Mouse (Mus musculus): ENCODE measurements around the gene Osbpl9. TPM values are rescaled to one million over a fixed set of nuclear protein-coding genes. Genes with fewer than 3 reads are reported as not detected.

The Osbpl9 gene
- polyA plus RNA-seq, 1 experiment, result 67.8 TPM

- H3K27ac ChIP-seq (ENCODE audit: insufficient read depth, low read length), result no peak overlapping the region
- WGBS, result 81% methylated on average over 4 of the region's 4 CpGs
- H3K36me3 ChIP-seq (ENCODE audit: control insufficient read depth, insufficient read depth, low read length), result peaks cover 22% of the 10 kb centered on the region
Measured at GRCm38 (mm10) chr4:109019301-109019700, 182.8 kb downstream of the Osbpl9 start.

GRCm38 (mm10) chr4:109017441-109017840 lies 184.6 kb downstream of the Osbpl9 start:
- Histone ChIP-seq H3K36me3 (ENCODE audit: control insufficient read depth, insufficient read depth, low read length) (peaks cover 20% of the 10 kb centered on the region), H3K4me3 (ENCODE audit: extremely low read depth, insufficient read depth, insufficient read length) (no peak overlapping the region), H3K4me1 (ENCODE audit: control insufficient read depth, insufficient read depth, insufficient read length) (peaks cover 2% of the 10 kb centered on the region; the same call in 1 of the 2 replicates), H3K27me3 (ENCODE audit: control insufficient read depth, insufficient read depth, low read length) (no peaks in the 10 kb centered on the region), H3K27ac (ENCODE audit: insufficient read depth, low read length) (no peak overlapping the region)
- 86% methylated on average over 7 of the region's 7 CpGs for WGBS
- TF ChIP-seq POLR2A (IDR thresholded peaks at IDR 0.05; ENCODE audit: low read depth, low read length), result no peak
- TF ChIP-seq CTCF (IDR thresholded peaks at IDR 0.05; ENCODE audit: extremely low read depth, insufficient read depth, insufficient read length, insufficient replicate concordance), result no peak
- no peak for DNase-seq (ENCODE audit: low read depth in 1 of 2, low spot score in 2 of 2)

More at GRCm38 (mm10) chr4:109019301-109019700, 182.8 kb downstream of the Osbpl9 start:
- Histone ChIP-seq H3K4me1 (ENCODE audit: control insufficient read depth, insufficient read depth, insufficient read length) (no peaks in the 10 kb centered on the region; the same call in 1 of the 2 replicates), H3K27me3 (ENCODE audit: control insufficient read depth, insufficient read depth, low read length) (no peaks in the 10 kb centered on the region), H3K4me3 (ENCODE audit: extremely low read depth, insufficient read depth, insufficient read length) (no peak overlapping the region)
- TF ChIP-seq CTCF (IDR thresholded peaks at IDR 0.05; ENCODE audit: extremely low read depth, insufficient read depth, insufficient read length, insufficient replicate concordance) (no peak), POLR2A (IDR thresholded peaks at IDR 0.05; ENCODE audit: low read depth, low read length) (no peak)
- DNase-seq (ENCODE audit: low read depth in 1 of 2, low spot score in 2 of 2), result no peak

GRCm38 (mm10) chr4:109014091-109014490 lies 188.0 kb downstream of the Osbpl9 start:
- no peak for DNase-seq (ENCODE audit: low read depth in 1 of 2, low spot score in 2 of 2)
- Histone ChIP-seq H3K27ac (ENCODE audit: insufficient read depth, low read length) (no peak overlapping the region), H3K36me3 (ENCODE audit: control insufficient read depth, insufficient read depth, low read length) (peaks cover 11% of the 10 kb centered on the region), H3K4me1 (ENCODE audit: control insufficient read depth, insufficient read depth, insufficient read length) (peaks cover 2% of the 10 kb centered on the region; the same call in 1 of the 2 replicates), H3K27me3 (ENCODE audit: control insufficient read depth, insufficient read depth, low read length) (no peaks in the 10 kb centered on the region), H3K4me3 (ENCODE audit: extremely low read depth, insufficient read depth, insufficient read length) (no peak overlapping the region)
- TF ChIP-seq POLR2A (IDR thresholded peaks at IDR 0.05; ENCODE audit: low read depth, low read length) (no peak), CTCF (IDR thresholded peaks at IDR 0.05; ENCODE audit: extremely low read depth, insufficient read depth, insufficient read length, insufficient replicate concordance) (no peak)
- 92% methylated on average over 4 of the region's 4 CpGs for WGBS

Other genes starting within 250 kb of the Osbpl9 start
- gene Nrd1, start 201.6 kb downstream of the Osbpl9 start, polyA plus RNA-seq (2012; rRNA removed), result 17.7 and 23.0 TPM in 2 replicates
- gene Calr4, start 32.2 kb upstream of the Osbpl9 start, polyA plus RNA-seq (2012; rRNA removed), result not detected in 2 replicates
- 5.9 and 6.5 TPM in 2 replicates for gene Eps15, start 78.0 kb upstream of the Osbpl9 start, polyA plus RNA-seq (2012; rRNA removed)
- 4.3 and 5.5 TPM in 2 replicates for gene Ttc39a, start 204.4 kb upstream of the Osbpl9 start, polyA plus RNA-seq (2012; rRNA removed)

Data from spleen, adult 2 months (tissue).